Mouse (Mus musculus) heart, adult 2 months (tissue): ENCODE results near the gene Dynlt1c.
"Not testable (repeated sequence)": the region's sequence is repeated elsewhere in the genome, so short reads cannot be mapped to it uniquely, and the experiment has no call there.

ENCODE experiments used
- CTCF ChIP-seq: fragments of 200-600 bp; IDR thresholded peaks from 2 replicates; pipeline ENCODE4 v1.8.1; 2022; ENCODE audit warnings: antibody characterized with exemption, mild to moderate bottlenecking, moderate library complexity
- EP300 ChIP-seq: fragments of 200-500 bp; IDR thresholded peaks from 2 replicates; pipeline ENCODE4 v1.6.1; 2011; ENCODE audit warnings: low read depth, low read length, control low read depth; ENCODE audit not compliant: insufficient read depth

DNA sequence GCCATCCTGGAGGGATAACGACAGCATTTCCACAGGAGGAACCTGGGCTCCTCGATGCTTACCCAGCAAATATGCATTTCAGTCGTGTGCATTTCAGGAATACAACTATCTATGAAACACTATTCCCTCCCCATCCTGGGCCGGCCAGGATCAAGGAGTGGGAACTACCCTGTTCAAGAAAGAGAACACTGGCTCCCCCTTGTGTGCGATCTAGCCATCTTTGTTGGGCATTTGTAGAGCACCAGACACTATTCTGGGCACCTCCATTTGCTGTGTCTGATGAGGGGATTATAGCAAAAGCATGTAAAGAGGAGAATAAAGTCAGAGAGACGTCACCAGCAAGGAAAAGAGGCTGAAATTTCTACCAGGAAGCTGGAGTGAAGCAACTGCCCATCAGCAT is 12.8 kb upstream of the Dynlt1c start:
- not testable (repeated sequence) for TF ChIP-seq EP300, CTCF
